Mouse (Mus musculus): ENCODE measurements at regions not wholly inside any gene's neighbourhood (a gene's known extent, or its start where the extent isn't known, plus 50 kb on each side); places are given as distances from the start of the nearest gene placed in this dataset.

- no peak for TF ChIP-seq CTCF (IDR thresholded peaks at IDR 0.05)
- Histone ChIP-seq H3K9me3 (ENCODE audit: low read length) (no peaks in the 10 kb centered on the region), H3K4me3 (ENCODE audit: low read depth, low read length) (no peak overlapping the region), H3K9ac (replicated peaks; ENCODE audit: low read length, poor library complexity, severe bottlenecking) (no peak overlapping the region), H3K27ac (ENCODE audit: low read depth, low read length) (no peak overlapping the region), H3K36me3 (ENCODE audit: insufficient read depth, low read length) (no peaks in the 10 kb centered on the region), H3K4me2 (ENCODE audit: low read depth, low read length, poor library complexity, severe bottlenecking) (no peak overlapping the region), H3K4me1 (ENCODE audit: insufficient read depth, low read length) (no peaks in the 10 kb centered on the region), H3K27me3 (ENCODE audit: insufficient read depth, low read length) (no peaks in the 10 kb centered on the region)
- ATAC-seq (ENCODE audit: low FRiP score) (no peak), DNase-seq (ENCODE audit: low spot score) (no peak)
These were observed 68.1 kb downstream of the Cenpw start for GRCm38 (mm10) chr10:30132243-30132642.

GRCm38 (mm10) chr10:30110341-30110740 is 90.0 kb downstream of the Cenpw start:
- Histone ChIP-seq H3K36me3 (ENCODE audit: insufficient read depth, low read length) (no peaks in the 10 kb centered on the region), H3K4me3 (ENCODE audit: low read depth, low read length) (no peak overlapping the region), H3K27ac (ENCODE audit: low read depth, low read length) (no peak overlapping the region), H3K4me1 (ENCODE audit: insufficient read depth, low read length) (no peaks in the 10 kb centered on the region), H3K9me3 (ENCODE audit: low read length) (no peaks in the 10 kb centered on the region), H3K4me2 (ENCODE audit: low read depth, low read length, poor library complexity, severe bottlenecking) (no peak overlapping the region), H3K27me3 (ENCODE audit: insufficient read depth, low read length) (no peaks in the 10 kb centered on the region), H3K9ac (replicated peaks; ENCODE audit: low read length, poor library complexity, severe bottlenecking) (no peak overlapping the region)
- ATAC-seq (ENCODE audit: low FRiP score) (no peak), DNase-seq (ENCODE audit: low spot score) (no peak)
- WGBS: 80% methylated on average over 3 of the region's 3 CpGs
- no peak for TF ChIP-seq CTCF (IDR thresholded peaks at IDR 0.05)

- Histone ChIP-seq H3K27me3 (ENCODE audit: insufficient read depth, low read length) (no peaks in the 10 kb centered on the region), H3K9ac (replicated peaks; ENCODE audit: low read length, poor library complexity, severe bottlenecking) (no peak overlapping the region), H3K4me1 (ENCODE audit: insufficient read depth, low read length) (no peaks in the 10 kb centered on the region), H3K9me3 (ENCODE audit: low read length) (no peaks in the 10 kb centered on the region), H3K4me3 (ENCODE audit: low read depth, low read length) (no peak overlapping the region), H3K27ac (ENCODE audit: low read depth, low read length) (no peak overlapping the region), H3K36me3 (ENCODE audit: insufficient read depth, low read length) (no peaks in the 10 kb centered on the region), H3K4me2 (ENCODE audit: low read depth, low read length, poor library complexity, severe bottlenecking) (no peak overlapping the region)
- no peak for TF ChIP-seq CTCF (IDR thresholded peaks at IDR 0.05)
- no peak for ATAC-seq (ENCODE audit: low FRiP score)
- DNase-seq (ENCODE audit: low spot score): no peak
These were observed 97.9 kb downstream of the Cenpw start for GRCm38 (mm10) chr10:30102443-30102842.

- Histone ChIP-seq H3K27ac (ENCODE audit: low read depth, low read length) (no peak overlapping the region), H3K36me3 (ENCODE audit: insufficient read depth, low read length) (no peaks in the 10 kb centered on the region), H3K4me1 (ENCODE audit: insufficient read depth, low read length) (no peaks in the 10 kb centered on the region), H3K9ac (replicated peaks; ENCODE audit: low read length, poor library complexity, severe bottlenecking) (no peak overlapping the region), H3K4me2 (ENCODE audit: low read depth, low read length, poor library complexity, severe bottlenecking) (no peak overlapping the region), H3K27me3 (ENCODE audit: insufficient read depth, low read length) (no peaks in the 10 kb centered on the region), H3K4me3 (ENCODE audit: low read depth, low read length) (no peak overlapping the region), H3K9me3 (ENCODE audit: low read length) (no peaks in the 10 kb centered on the region)
- no peak for TF ChIP-seq CTCF (IDR thresholded peaks at IDR 0.05)
- no peak for ATAC-seq (ENCODE audit: low FRiP score)
- DNase-seq (ENCODE audit: low spot score): no peak
These were observed 105.8 kb downstream of the Cenpw start for GRCm38 (mm10) chr10:30094603-30095002.

GRCm38 (mm10) chr10:30091549-30091948 is 108.8 kb downstream of the Cenpw start:
- H3K36me3 ChIP-seq (ENCODE audit: insufficient read depth, low read length): no peaks in the 10 kb centered on the region
- no peaks in the 10 kb centered on the region for H3K4me1 ChIP-seq (ENCODE audit: insufficient read depth, low read length)
- no peak overlapping the region for H3K4me2 ChIP-seq (ENCODE audit: low read depth, low read length, poor library complexity, severe bottlenecking)
- DNase-seq (ENCODE audit: low spot score) (no peak), ATAC-seq (ENCODE audit: low FRiP score) (no peak)
- no peak overlapping the region for H3K9ac ChIP-seq (replicated peaks; ENCODE audit: low read length, poor library complexity, severe bottlenecking)
- no peak overlapping the region for H3K27ac ChIP-seq (ENCODE audit: low read depth, low read length)
- 5% methylated on average over 1 of the region's 1 CpGs for WGBS
- H3K9me3 ChIP-seq (ENCODE audit: low read length): no peaks in the 10 kb centered on the region
- no peak for TF ChIP-seq CTCF (IDR thresholded peaks at IDR 0.05)
- H3K4me3 ChIP-seq (ENCODE audit: low read depth, low read length): no peak overlapping the region
- no peaks in the 10 kb centered on the region for H3K27me3 ChIP-seq (ENCODE audit: insufficient read depth, low read length)

GRCm38 (mm10) chr10:30089406-30089805 is 111.0 kb downstream of the Cenpw start:
- WGBS: 51% methylated on average over 7 of the region's 7 CpGs
- Histone ChIP-seq H3K4me3 (ENCODE audit: low read depth, low read length) (no peak overlapping the region), H3K27ac (ENCODE audit: low read depth, low read length) (no peak overlapping the region), H3K9me3 (ENCODE audit: low read length) (no peaks in the 10 kb centered on the region), H3K27me3 (ENCODE audit: insufficient read depth, low read length) (no peaks in the 10 kb centered on the region), H3K9ac (replicated peaks; ENCODE audit: low read length, poor library complexity, severe bottlenecking) (no peak overlapping the region), H3K4me1 (ENCODE audit: insufficient read depth, low read length) (no peaks in the 10 kb centered on the region), H3K4me2 (ENCODE audit: low read depth, low read length, poor library complexity, severe bottlenecking) (no peak overlapping the region), H3K36me3 (ENCODE audit: insufficient read depth, low read length) (no peaks in the 10 kb centered on the region)
- ATAC-seq (ENCODE audit: low FRiP score) (peak; percentile 68; the same call in 1 of the 2 replicates), DNase-seq (ENCODE audit: low spot score) (peak; percentile 24)
- TF ChIP-seq CTCF (IDR thresholded peaks at IDR 0.05): peak; percentile 52

- Histone ChIP-seq H3K4me2 (ENCODE audit: low read depth, low read length, poor library complexity, severe bottlenecking) (no peak overlapping the region), H3K27ac (ENCODE audit: low read depth, low read length) (no peak overlapping the region), H3K4me1 (ENCODE audit: insufficient read depth, low read length) (no peaks in the 10 kb centered on the region), H3K27me3 (ENCODE audit: insufficient read depth, low read length) (no peaks in the 10 kb centered on the region), H3K9ac (replicated peaks; ENCODE audit: low read length, poor library complexity, severe bottlenecking) (no peak overlapping the region), H3K36me3 (ENCODE audit: insufficient read depth, low read length) (no peaks in the 10 kb centered on the region), H3K4me3 (ENCODE audit: low read depth, low read length) (no peak overlapping the region), H3K9me3 (ENCODE audit: low read length) (no peaks in the 10 kb centered on the region)
- TF ChIP-seq CTCF (IDR thresholded peaks at IDR 0.05): no peak
- WGBS: 87% methylated on average over 5 of the region's 5 CpGs
- no peak for ATAC-seq (ENCODE audit: low FRiP score)
- DNase-seq (ENCODE audit: low spot score): no peak
These were observed 115.3 kb downstream of the Cenpw start for GRCm38 (mm10) chr10:30085059-30085458.
